Mouse (Mus musculus) urinary bladder, postnatal 36 days (tissue): ENCODE results near the gene Arfgap3.
"Not testable (repeated sequence)": the region's sequence is repeated elsewhere in the genome, so short reads cannot be mapped to it uniquely, and the experiment has no call there.

ENCODE experiments used
- DNase-seq, 2 experiments: peaks; one replicate each; pipeline ENCODE4 v3.0.0; 2022; ENCODE audit warnings: low spot score in 2 of 2, mixed read lengths in 1 of 2

The Arfgap3 gene

GRCm38 (mm10) chr15:83294954-83295353 lies 55.1 kb downstream of the Arfgap3 start:
- DNase-seq: no peak

- DNase-seq: no peak
Observed at GRCm38 (mm10) chr15:83293706-83294645, 56.1 kb downstream of the Arfgap3 start.

GRCm38 (mm10) chr15:83293144-83293543 lies 56.9 kb downstream of the Arfgap3 start:
- peak in 1 of 2 experiments; percentile 36 for DNase-seq

- DNase-seq: peak in 1 of 2 experiments; percentile 69
Observed at GRCm38 (mm10) chr15:83292261-83293056, 57.6 kb downstream of the Arfgap3 start.

DNA sequence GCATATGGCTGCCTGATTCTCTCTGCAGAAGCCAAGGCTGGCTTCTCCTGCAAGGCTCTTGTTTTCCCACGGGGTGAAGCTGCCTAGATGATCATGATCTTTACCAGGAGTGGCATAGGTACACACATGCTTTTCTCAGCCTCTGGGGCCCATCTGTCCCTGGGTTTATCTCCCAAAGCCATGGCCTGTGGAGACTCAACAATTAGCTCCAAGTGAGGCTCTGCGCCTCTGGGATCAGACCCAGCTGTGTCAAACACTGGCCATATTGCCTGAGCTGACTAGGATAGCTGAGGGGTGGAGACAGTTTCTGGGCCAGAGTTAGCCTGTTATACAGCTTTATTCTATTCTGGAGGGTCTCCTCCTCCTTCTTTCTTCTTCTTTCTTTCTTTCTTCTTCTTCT lies 59.1 kb downstream of the Arfgap3 start:
- DNase-seq: no peak

GRCm38 (mm10) chr15:83284828-83285227 lies 65.2 kb downstream of the Arfgap3 start:
- no peak for DNase-seq

- no peak for DNase-seq
Observed at GRCm38 (mm10) chr15:83282397-83282796, 67.7 kb downstream of the Arfgap3 start.

DNA sequence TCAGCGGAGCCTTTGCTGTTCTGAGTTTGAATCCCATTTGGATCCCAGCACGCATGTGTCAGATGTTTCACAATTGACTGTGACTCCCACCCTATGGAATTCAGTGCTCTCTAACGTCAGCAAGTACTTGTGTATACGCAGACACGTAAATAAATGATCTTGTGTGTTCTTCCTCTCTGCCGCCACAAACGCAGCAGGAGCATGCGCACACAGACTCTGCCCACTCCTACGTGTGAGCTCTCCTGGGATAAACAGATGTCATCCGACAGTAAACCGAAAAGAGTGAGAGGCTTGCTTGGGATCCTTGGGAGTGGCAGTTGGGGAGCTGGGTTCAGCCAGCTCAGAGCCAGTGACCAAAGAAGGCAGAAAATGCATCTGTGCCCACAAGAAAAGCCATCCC lies 68.7 kb downstream of the Arfgap3 start:
- DNase-seq: no peak

GRCm38 (mm10) chr15:83278579-83278978 lies 71.5 kb downstream of the Arfgap3 start:
- DNase-seq: no peak

DNA sequence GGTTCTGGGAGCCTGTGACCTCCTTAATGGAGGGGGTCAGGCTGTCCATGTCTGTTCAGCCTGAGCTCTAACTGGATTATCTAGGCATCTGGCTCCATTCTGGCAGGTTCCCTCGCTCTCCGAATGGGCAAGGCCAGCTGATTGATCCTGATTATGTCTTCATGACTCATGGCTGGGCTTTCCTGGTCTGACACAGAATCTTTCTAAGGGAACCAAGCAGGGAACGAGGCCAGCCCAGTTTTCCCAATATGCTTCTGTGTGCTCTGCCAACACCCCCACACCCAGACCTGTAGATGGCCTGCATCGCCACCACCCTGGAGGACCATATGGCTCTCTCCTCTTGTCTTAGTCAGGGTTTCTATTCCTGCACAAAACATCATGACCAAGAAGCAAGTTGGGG lies 72.6 kb downstream of the Arfgap3 start:
- no peak for DNase-seq

DNA sequence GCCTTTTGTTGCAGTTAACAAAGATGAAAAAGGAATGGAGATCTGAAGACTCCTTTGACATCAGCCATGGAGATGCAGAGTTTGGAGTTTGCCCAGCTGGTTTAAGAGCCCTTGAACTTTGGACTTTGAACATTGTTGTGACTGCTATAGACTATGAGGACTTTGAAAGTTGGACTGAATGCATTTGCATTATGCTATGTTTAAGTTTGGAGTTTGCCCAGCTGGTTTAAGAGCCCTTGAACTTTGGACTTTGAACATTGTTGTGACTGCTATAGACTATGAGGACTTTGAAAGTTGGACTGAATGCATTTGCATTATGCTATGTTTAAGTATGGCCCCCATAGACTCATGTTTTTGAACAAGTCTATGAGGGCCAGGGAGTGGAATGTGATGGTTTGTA lies 75.8 kb downstream of the Arfgap3 start:
- DNase-seq: not testable (repeated sequence)

DNA sequence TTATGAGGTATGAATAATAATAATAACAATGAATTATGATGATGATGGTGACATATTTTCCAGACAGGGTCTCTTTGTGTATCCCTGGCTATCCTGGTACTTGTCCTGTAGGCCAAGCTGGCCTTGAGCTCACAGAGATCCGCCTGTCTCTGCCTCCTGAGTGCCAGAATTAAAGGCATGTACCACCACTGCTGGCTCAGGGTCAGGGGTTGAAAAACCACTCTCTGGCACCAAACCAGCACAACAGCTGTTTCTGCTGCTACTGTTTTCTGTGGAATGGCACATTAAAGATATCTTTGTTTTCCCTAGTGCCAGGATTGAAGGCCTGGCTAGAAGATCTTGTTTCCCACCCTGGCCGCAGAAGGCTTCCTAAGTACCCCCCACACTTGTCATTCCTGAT lies 77.0 kb downstream of the Arfgap3 start:
- DNase-seq: no peak

GRCm38 (mm10) chr15:83271221-83271620 lies 78.8 kb downstream of the Arfgap3 start:
- DNase-seq: not testable (repeated sequence)

DNA sequence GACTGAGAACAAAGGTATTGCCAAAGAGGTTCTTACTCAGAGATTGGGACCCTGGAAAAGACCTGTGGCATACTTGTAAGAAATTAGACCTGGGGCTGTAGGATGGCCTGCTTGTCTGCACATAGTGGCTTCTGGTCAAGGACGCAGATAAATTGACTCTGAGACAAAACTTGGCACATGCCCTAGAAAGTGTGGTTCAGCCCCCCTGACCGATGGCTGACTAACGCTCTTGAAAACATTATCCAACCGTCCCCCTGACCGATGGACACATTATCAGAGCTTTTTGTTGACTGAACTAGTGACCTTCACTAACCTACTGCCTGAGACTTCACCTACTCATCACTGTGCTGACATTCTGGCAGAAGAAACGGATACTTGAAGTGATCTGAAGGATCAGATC lies 80.1 kb downstream of the Arfgap3 start:
- not testable (repeated sequence) for DNase-seq

- DNase-seq: peak in 1 of 2 experiments; percentile 52
Observed at GRCm38 (mm10) chr15:83268428-83268827, 81.6 kb downstream of the Arfgap3 start.

DNA sequence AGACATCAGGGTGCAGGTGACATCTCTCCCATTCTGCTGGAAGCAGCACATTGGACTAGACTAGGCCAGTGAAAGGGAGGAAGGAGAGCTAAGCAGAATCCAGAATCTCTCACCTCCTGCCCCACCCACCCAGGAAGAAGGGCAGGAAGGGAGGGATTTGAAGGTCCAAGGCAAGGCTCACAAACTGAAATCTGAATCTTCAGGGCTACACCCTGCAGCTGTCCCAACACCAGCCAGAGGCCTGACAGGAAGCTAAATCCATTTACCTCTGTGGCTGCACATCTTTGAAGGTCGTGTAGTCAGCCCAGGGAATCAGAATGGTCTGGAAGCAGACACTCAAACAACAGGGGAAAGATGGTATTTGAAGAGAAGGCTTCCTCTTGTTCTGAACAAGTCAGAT lies 84.8 kb downstream of the Arfgap3 start:
- DNase-seq: no peak

DNA sequence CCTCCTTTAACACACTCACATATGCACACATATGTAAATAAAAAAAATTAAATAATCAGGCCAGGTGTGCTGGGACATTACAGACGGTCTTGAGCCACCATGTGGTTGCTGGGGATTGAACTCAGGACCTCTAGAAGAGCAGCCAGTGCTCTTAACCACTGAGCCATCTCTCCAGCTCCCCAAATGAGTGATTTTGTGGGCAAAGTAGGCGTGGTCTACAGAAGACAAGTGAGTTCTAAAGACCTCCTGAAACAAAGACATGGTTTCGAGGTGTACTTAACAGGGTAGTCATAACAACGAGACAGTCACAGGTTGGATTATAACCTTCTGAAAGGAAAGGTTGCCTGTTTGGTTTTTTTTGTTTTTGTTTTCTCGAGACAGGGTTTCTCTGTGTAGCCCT lies 86.6 kb downstream of the Arfgap3 start:
- DNase-seq: no peak

DNA sequence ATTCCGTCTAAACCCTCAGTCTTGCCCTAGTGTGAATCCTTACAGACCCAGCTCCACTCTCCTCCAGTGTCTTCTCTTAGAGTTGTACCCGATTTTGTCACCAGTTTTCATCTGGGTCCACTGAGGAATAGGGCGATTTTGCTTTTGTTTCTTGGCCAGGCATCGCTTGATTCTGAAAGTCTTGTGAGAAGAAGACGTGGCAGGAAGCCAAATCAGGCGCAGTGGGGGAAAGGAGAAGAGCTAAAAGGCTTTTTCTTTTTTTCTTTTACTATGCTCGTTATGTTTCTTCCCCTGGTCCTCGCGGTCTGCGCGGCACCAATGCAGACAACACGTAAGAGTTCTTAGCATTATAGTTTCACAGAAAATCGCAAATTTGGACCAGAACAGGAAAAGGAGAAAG lies 92.1 kb downstream of the Arfgap3 start:
- no peak for DNase-seq

- no peak for DNase-seq
Observed at GRCm38 (mm10) chr15:83256491-83256890, 93.6 kb downstream of the Arfgap3 start.

DNA sequence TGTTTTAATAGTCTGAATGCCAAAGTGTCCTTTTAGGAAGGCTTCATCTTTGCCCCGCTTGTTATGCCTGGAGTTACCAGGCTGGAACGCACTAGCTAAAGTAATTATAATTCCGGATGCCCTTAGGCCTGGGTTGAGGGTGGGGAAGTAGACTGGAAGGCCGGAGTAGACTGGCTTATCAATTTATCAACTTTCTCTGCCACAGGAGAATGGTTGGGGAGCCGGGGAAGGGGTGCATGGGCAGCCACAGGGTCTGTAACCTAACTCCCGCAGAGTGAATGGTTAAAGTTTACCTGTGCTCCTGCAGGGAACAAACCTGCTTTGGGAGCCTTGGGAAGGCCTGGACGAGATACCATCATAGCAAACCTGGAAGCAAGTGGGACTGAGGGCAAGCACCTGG lies 94.1 kb downstream of the Arfgap3 start:
- DNase-seq: no peak

GRCm38 (mm10) chr15:83255191-83255782 lies 94.8 kb downstream of the Arfgap3 start:
- no peak for DNase-seq

DNA sequence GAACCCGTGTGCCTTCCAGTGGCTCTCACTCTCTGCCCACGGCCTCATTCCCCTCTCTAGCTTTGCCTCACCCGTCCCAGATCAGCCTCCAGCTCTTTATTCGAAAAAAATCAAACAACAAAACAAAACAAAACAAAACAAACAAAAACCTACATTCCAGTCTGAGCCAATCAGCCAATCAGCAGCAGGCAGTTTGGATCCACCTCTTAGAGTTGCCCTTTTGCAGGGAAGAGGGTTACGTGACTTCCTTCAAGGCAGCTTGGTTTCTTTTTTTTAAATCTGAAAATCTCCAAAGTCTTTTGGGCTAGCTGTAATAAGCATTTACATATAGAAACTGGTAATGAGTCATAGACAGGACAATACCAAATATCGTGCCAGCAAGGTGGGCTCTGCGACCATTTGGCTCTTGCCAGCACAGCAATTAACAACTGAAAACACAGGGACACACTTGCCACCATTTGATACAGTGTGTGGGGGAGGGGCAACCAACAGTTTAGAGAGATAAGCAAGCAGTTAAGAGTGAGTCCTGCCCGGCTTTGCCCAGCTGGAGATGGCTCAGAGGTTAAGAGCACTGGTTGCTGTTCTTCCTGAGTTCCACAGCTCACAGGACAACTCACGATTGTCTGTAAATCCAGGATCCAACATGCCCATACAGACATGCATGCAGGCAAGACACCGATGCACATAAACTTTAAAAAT lies 95.5 kb downstream of the Arfgap3 start:
- no peak for DNase-seq
